Mouse (Mus musculus) neural tube, embryonic 11.5 days (tissue): ENCODE results near the gene Fam83g. TPM values are rescaled to one million over a fixed set of nuclear protein-coding genes. Genes with fewer than 3 reads are reported as not detected.

Experiments
- ATAC-seq: fragments of 200-750 bp; cut with Nextera tagmentation; 2 replicates; pipeline ENCODE4 v1.8.0; 2017; ENCODE audit warnings: moderate number of reproducible peaks, mild to moderate bottlenecking, moderate TSS enrichment, moderate library complexity; ENCODE audit not compliant: insufficient read depth, low FRiP score, low TSS enrichment
- DNase-seq: peaks from one replicate; pipeline ENCODE4 v3.0.0-alpha.2; 2015; ENCODE audit warnings: low spot score
- H3K27ac ChIP-seq: fragments of 300-500 bp; sonication (generic); 2 replicates; pipeline ENCODE4 v1.5.1; 2014; ENCODE audit warnings: low read depth, mild to moderate bottlenecking, low read length
- H3K27me3 ChIP-seq: fragments of 300-500 bp; sonication (generic); 2 replicates; pipeline ENCODE4 v1.6.1; 2014; ENCODE audit warnings: mild to moderate bottlenecking, low read length, mixed read lengths; ENCODE audit not compliant: control insufficient read depth, insufficient read depth
- H3K36me3 ChIP-seq: fragments of 300-500 bp; sonication (generic); 2 replicates; pipeline ENCODE4 v1.6.1; 2014; ENCODE audit warnings: mild to moderate bottlenecking, low read length, moderate library complexity, mixed read lengths; ENCODE audit not compliant: control insufficient read depth, insufficient read depth
- H3K4me1 ChIP-seq: fragments of 300-500 bp; sonication (generic); 2 replicates; pipeline ENCODE4 v1.6.1; 2014; ENCODE audit warnings: low read length, mixed read lengths; ENCODE audit not compliant: control insufficient read depth, insufficient read depth
- H3K4me2 ChIP-seq: fragments of 300-500 bp; sonication (generic); 2 replicates; pipeline ENCODE4 v1.6.1; 2014; ENCODE audit warnings: low read depth, mild to moderate bottlenecking, moderate library complexity
- H3K4me3 ChIP-seq: fragments of 300-500 bp; sonication (generic); 2 replicates; pipeline ENCODE4 v1.5.1; 2014; ENCODE audit warnings: low read depth, low read length
- H3K9ac ChIP-seq: fragments of 300-500 bp; sonication (generic); 2 replicates; pipeline ENCODE4 v1.6.1; 2014; ENCODE audit warnings: mild to moderate bottlenecking, low read length
- H3K9me3 ChIP-seq: fragments of 300-500 bp; sonication (generic); 2 replicates; pipeline ENCODE4 v1.6.1; 2016; ENCODE audit warnings: low read length; ENCODE audit not compliant: control insufficient read depth
- whole genome bisulfite sequencing: fragments of 180-500 bp; shearing (Covaris S2); extraction: QIAGEN DNeasy Blood & Tissue Kit; methylation state at CpG from one replicate; pipeline ENCODE4 v1.1.7; 2014; 5-methylcytosine and 5-hydroxymethylcytosine counted together
- polyA plus RNA-seq: library from polyadenylated mRNA; unstranded; fragments of >200 nt; fragmentation: Nextera tagmentation; extraction: Ambion mirVana; gene quantifications from 2 replicates; pipeline ENCODE4 v1.2.1, GENCODE M21; 2014

Fam83g gene
- polyA plus RNA-seq, 1 experiment from 2014 or later: 0.78 TPM

DNA sequence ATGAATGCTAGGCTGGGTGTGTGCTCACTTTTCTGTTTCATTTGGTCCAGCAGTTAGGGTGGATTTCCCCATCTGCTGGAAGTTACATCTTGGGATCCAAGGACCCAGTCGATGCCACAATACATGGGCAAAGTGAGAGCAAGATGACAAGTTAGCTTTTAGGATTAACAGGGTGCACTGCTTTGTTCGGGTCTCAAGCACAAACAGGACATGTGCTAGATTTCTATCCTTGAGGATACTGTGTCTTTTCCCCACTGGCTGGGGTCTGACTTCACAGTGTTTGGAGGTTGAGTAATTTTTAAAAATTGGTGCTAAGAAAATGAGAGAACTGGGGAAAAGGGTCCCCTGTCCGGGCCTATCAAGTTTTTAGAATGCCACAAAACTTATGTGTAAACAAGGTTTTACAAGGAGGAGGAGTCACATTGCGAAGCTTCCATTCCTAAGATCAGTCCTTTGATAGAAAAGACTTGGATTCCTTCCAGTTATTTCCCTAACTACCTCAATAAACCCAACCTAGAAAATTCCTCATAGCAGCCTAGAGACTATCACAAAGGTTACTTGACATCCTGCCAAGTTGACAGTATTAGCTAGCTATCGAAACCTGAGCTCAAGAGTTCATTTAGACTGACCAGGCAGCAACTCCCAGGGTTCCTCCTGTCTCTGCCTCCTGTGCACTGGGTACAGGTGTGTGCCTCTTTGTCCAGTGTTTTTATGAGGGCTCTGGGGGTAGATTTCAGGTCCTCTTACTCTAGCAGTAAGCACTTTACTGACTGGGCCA lies 40.5 kb upstream of the Fam83g start:
- no peak overlapping the region for H3K27ac ChIP-seq
- no peak overlapping the region for H3K4me2 ChIP-seq
- no peaks in the 10 kb centered on the region for H3K9me3 ChIP-seq
- WGBS: 86% methylated on average over 5 of the region's 5 CpGs
- H3K9ac ChIP-seq: no peak overlapping the region
- H3K4me3 ChIP-seq: no peak overlapping the region
- no peaks in the 10 kb centered on the region for H3K27me3 ChIP-seq
- H3K4me1 ChIP-seq: no peaks in the 10 kb centered on the region
- H3K36me3 ChIP-seq: no peaks in the 10 kb centered on the region
- no peak for ATAC-seq
- DNase-seq: no peak

DNA sequence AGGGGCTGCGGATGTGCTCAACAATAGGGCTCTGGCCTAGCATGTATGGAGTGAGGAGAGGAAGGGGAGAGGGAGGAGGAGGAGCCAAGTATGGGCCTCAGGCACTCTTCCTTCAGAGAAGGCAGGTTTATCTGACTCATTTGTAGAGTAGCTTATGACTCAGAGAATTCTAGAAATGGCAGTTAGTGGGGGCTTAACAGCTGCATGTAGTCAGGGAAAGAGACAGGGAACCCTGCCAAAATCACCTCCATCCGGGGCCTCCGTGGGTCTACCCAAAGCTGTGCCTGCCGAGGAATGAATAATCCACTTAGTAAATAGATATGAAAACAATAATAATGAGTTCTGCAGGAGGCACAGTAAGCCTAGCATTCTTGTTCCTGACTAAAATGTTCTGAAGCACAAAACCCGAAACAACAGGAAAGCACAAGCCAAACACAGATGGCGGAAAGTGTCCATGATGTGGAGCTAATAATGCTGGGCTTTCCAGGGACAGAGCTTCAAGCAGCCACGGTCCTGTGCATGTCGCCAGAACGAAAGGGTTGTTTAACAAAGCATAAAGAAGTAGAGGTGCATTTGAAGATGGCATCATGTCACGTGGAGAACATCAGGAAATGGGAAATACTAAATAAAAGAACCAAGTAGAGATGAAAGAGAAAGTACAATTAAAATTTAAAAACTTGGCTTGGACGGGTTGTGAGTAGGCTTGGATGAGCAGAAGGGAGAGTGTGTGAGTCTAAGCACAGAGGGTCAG lies 39.1 kb upstream of the Fam83g start:
- no peaks in the 10 kb centered on the region for H3K27me3 ChIP-seq
- H3K9ac ChIP-seq: no peak overlapping the region
- 85% methylated on average over 11 of the region's 11 CpGs for WGBS

GRCm38 (mm10) chr11:61645357-61645857 lies 38.5 kb upstream of the Fam83g start:
- Histone ChIP-seq H3K27ac (no peak overlapping the region), H3K9ac (no peak overlapping the region), H3K9me3 (no peaks in the 10 kb centered on the region), H3K4me1 (no peaks in the 10 kb centered on the region), H3K27me3 (no peaks in the 10 kb centered on the region), H3K36me3 (no peaks in the 10 kb centered on the region), H3K4me2 (no peak overlapping the region), H3K4me3 (no peak overlapping the region)
- 75% methylated on average over 5 of the region's 5 CpGs for WGBS
- DNase-seq (no peak), ATAC-seq (no peak)

More for the DNA sequence above, 39.1 kb upstream of the Fam83g start:
- Histone ChIP-seq H3K36me3 (no peaks in the 10 kb centered on the region), H3K4me3 (no peak overlapping the region), H3K9me3 (no peaks in the 10 kb centered on the region), H3K4me2 (no peak overlapping the region), H3K27ac (no peak overlapping the region), H3K4me1 (no peaks in the 10 kb centered on the region)
- DNase-seq: no peak
- ATAC-seq: no peak

DNA sequence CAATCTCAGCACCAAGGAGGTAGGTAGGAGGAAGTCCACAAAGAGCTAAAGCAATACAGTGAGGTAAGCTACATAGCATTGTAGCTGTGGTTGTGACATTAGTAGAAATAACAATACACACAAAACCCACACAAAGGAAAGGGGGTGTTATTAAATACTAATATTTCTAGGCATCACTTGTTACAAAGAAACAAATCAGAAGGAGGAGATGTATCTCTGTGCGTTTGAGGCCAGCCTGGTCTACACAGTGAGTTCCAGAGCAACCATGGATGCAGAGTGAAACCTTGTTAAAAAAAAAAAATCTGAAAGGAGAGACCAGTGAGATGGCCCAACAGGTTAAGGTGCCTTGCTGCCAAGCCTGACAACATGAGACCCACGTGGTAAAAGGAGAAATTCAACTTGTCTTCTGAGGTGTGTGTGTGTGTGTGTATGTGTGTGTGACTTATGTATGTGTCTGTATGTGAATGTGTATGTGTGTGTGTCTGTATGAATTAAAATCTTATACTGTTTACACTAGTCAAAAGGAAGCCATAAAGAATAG lies 37.3 kb upstream of the Fam83g start:
- no peak overlapping the region for H3K4me2 ChIP-seq
- H3K9me3 ChIP-seq: no peaks in the 10 kb centered on the region
- no peak overlapping the region for H3K4me3 ChIP-seq
- no peak overlapping the region for H3K27ac ChIP-seq
- DNase-seq (no peak), ATAC-seq (no peak)
- 67% methylated on average over 2 of the region's 2 CpGs for WGBS
- H3K36me3 ChIP-seq: no peaks in the 10 kb centered on the region
- H3K27me3 ChIP-seq: no peaks in the 10 kb centered on the region
- no peak overlapping the region for H3K9ac ChIP-seq
- no peaks in the 10 kb centered on the region for H3K4me1 ChIP-seq

DNA sequence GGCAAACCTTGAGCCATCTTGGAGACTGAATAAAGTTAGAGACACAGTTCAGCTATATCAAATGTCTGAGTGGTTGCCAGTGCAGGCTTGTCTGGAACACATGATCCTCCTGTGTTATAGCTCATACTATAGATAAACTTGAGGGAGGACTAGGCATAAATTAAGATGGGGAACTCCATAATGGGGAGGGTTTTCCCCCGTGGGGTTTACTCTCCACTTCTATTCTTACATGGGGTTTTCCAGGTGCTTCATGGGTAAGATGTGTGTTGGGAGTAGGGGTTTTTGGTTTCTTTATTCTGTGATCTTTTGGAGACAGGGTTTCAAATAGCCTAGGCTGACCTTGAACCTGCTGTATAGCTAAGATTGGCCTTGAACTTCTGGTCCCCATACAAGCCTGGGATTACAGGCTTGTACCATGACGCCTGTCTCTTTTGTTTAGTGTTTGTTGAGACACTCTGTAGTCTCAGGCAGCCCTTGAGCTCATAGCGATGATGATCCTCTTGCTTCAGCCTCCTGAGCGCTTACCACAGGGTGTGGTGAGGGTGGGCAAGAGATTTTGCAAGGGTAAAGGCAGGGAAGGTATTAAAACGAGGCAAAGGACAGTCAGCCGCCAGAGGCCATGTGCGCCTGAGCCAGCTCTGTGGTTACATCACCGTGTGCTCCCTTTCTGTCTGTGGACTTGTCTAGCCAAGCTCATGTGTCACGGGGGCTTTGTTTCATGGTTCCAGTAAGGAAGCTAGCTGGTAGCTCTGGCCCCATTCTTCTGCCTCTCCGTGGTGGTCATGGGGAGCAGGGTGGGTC lies 36.6 kb upstream of the Fam83g start:
- no peak for DNase-seq
- ATAC-seq: no peak
- Histone ChIP-seq H3K9me3 (no peaks in the 10 kb centered on the region), H3K4me1 (no peaks in the 10 kb centered on the region), H3K27ac (no peak overlapping the region), H3K4me3 (no peak overlapping the region), H3K9ac (no peak overlapping the region), H3K4me2 (no peak overlapping the region), H3K36me3 (no peaks in the 10 kb centered on the region), H3K27me3 (no peaks in the 10 kb centered on the region)
- 79% methylated on average over 10 of the region's 10 CpGs for WGBS

- no peaks in the 10 kb centered on the region for H3K36me3 ChIP-seq
- no peak overlapping the region for H3K9ac ChIP-seq
- no peak overlapping the region for H3K4me2 ChIP-seq
- no peaks in the 10 kb centered on the region for H3K9me3 ChIP-seq
- WGBS: 83% methylated on average over 6 of the region's 6 CpGs
- no peak overlapping the region for H3K27ac ChIP-seq
- no peak overlapping the region for H3K4me3 ChIP-seq
- no peaks in the 10 kb centered on the region for H3K4me1 ChIP-seq
- DNase-seq (no peak), ATAC-seq (no peak)
- H3K27me3 ChIP-seq: no peaks in the 10 kb centered on the region
These were observed 35.7 kb upstream of the Fam83g start for GRCm38 (mm10) chr11:61647956-61648748.

- DNase-seq (no peak), ATAC-seq (no peak)
- Histone ChIP-seq H3K4me2 (no peak overlapping the region), H3K4me3 (no peak overlapping the region), H3K36me3 (no peaks in the 10 kb centered on the region), H3K27me3 (no peaks in the 10 kb centered on the region), H3K9ac (no peak overlapping the region), H3K27ac (no peak overlapping the region), H3K9me3 (no peaks in the 10 kb centered on the region), H3K4me1 (no peaks in the 10 kb centered on the region)
- WGBS: 86% methylated on average over 7 of the region's 7 CpGs
These were observed 35.2 kb upstream of the Fam83g start for GRCm38 (mm10) chr11:61648749-61649115.

DNA sequence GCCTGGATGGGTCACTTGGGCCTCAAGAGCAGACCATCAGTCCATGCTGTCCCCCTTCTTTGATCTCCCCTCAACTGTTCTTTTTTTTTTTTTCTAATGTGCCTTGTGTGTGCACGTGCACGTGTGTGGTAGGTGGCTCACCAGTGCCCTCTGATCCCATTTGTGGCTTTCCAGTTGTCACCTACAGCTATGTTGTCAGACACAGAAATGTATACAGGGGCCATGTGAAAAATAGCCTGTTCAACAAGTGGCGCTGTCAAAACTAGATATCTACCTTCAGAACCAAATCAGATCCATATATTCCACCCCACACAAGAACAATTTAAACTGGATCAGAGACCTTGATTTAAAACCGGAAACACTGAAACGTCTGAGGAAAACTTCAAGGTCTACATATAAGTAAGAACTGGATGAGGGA lies 34.7 kb upstream of the Fam83g start:
- Histone ChIP-seq H3K9me3 (no peaks in the 10 kb centered on the region), H3K4me1 (no peaks in the 10 kb centered on the region), H3K27me3 (no peaks in the 10 kb centered on the region), H3K4me3 (no peak overlapping the region), H3K4me2 (no peak overlapping the region), H3K27ac (no peak overlapping the region), H3K9ac (no peak overlapping the region), H3K36me3 (no peaks in the 10 kb centered on the region)
- no peak for ATAC-seq
- 93% methylated on average over 5 of the region's 5 CpGs for WGBS
- DNase-seq: no peak
